Mouse (Mus musculus): ENCODE results near the gene Armc3. TPM values are rescaled to one million over a fixed set of nuclear protein-coding genes. Genes with fewer than 3 reads are reported as not detected.

The Armc3 gene
- polyA plus RNA-seq (2014; fragmentation: Illumina TruSeq; extraction: RNeasy Lipid Tissue Mini Kit (QIAGEN cat#74804); ENCODE audit: low read depth, low replicate concordance) = 148 TPM

GRCm38 (mm10) chr2:19198452-19199365 is at the start of gene Armc3:
Armc3 (plus strand) TSS chr2:19199302.

Other genes with a start within 250 kb of the Armc3 start
- 5.1 TPM for gene Pip4k2a, start 201.2 kb upstream of the Armc3 start, polyA plus RNA-seq (2014; fragmentation: Illumina TruSeq; extraction: RNeasy Lipid Tissue Mini Kit (QIAGEN cat#74804); ENCODE audit: low read depth, low replicate concordance)
- 4.8 TPM for gene 4930426L09Rik, start 201.0 kb upstream of the Armc3 start, polyA plus RNA-seq (2014; fragmentation: Illumina TruSeq; extraction: RNeasy Lipid Tissue Mini Kit (QIAGEN cat#74804); ENCODE audit: low read depth, low replicate concordance)
- 4.1 TPM for gene Msrb2, start 172.1 kb downstream of the Armc3 start, polyA plus RNA-seq (2014; fragmentation: Illumina TruSeq; extraction: RNeasy Lipid Tissue Mini Kit (QIAGEN cat#74804); ENCODE audit: low read depth, low replicate concordance)
- not detected for gene Ptf1a, start 246.4 kb downstream of the Armc3 start, polyA plus RNA-seq (2014; fragmentation: Illumina TruSeq; extraction: RNeasy Lipid Tissue Mini Kit (QIAGEN cat#74804); ENCODE audit: low read depth, low replicate concordance)

Measured in testis, adult 10 weeks (tissue).